Mouse (Mus musculus): ENCODE measurements around the gene Cct5. TPM values are rescaled to one million over a fixed set of nuclear protein-coding genes. Genes with fewer than 3 reads are reported as not detected.

The Cct5 gene
- polyA plus RNA-seq, 1 experiment from 2014 or later, result 454 TPM

DNA sequence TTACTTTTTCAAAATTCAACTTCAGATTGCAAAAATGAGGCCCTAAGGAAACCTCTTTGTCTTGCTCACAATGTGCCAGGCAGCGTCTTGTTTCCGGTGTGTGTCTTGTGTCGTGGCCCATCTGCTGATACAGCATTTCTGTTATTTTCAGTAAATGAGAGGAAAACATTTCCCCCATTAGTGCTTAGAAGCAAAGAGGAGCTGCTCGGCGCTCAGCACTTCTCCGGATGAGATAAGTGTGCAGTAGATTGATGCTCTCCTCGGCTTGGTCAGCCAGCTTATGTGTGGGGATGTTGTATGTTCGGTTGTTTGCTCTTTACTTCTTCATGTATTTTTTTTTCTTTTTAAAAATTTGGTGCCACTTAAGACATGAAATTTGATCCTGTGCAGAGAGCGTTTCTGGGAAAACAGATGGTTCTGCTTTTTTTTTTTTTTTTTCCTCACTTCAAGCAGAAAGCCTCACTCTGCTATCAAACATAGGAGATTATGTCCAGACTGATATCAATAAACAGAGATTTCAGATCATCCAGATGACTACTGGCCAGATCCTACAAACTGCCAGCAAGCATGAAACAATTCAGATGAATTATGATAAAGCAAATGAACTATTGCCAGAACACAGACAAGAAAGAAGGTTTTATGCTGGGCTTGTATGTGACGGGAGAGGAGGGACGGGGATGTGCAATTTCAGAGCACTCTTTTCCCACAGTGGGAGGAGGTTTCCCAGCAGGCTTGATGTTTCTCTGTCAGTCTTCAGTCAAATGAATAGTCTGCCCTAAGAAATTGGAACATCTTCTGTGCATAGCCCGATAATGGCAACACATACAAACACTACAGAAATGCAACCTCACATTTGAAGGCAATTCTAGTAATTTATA, 25.9 kb upstream of the Cct5 start:
- H3K27me3 ChIP-seq, result no peaks in the 10 kb centered on the region
- WGBS, result 19% methylated on average over 12 of the region's 12 CpGs
- 0 out of 2 replicates have a peak, but pooled peaks cover 5% of the 10 kb centered on the region for H3K36me3 ChIP-seq
- no peak overlapping the region for H3K4me2 ChIP-seq (replicated peaks)
- H3K9me3 ChIP-seq (replicated peaks), result no peaks in the 10 kb centered on the region
- ATAC-seq (ENCODE audit: insufficient number of reproducible peaks, low FRiP score, low TSS enrichment, low read depth), result no peak
- no peak overlapping the region for H3K9ac ChIP-seq
- H3K27ac ChIP-seq (replicated peaks), result no peak overlapping the region; the same call in 1 of the 2 replicates
- peaks cover 3% of the 10 kb centered on the region; the same call in 1 of the 2 replicates for H3K4me1 ChIP-seq
- no peak overlapping the region for H3K4me3 ChIP-seq (replicated peaks)

DNA sequence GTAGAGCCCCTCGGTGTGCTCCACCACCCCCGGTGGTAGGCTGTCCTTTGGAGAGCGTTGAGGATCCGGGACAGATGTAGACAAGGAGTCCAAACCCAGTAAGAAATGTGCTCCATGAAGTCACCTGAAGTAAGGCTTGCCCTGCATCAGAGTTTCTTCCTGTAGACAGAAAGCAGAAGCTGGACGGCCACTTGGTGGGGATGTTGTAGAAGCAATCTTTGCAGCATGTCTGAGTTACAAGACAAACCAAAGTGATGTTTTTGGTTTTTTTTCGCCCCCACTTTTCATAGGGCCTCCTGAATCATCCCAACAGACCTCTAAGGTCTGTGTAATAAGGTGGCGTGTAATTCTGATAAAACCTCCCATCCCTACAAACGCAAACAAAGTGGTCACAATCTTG, 17.9 kb upstream of the Cct5 start:
- no peak overlapping the region for H3K27ac ChIP-seq (replicated peaks)
- H3K9ac ChIP-seq, result no peak overlapping the region
- H3K36me3 ChIP-seq, result peaks cover 33% of the 10 kb centered on the region
- no peaks in the 10 kb centered on the region for H3K27me3 ChIP-seq
- 84% methylated on average over 8 of the region's 8 CpGs for WGBS
- no peaks in the 10 kb centered on the region for H3K4me1 ChIP-seq
- H3K4me3 ChIP-seq (replicated peaks), result no peak overlapping the region
- no peak for ATAC-seq (ENCODE audit: insufficient number of reproducible peaks, low FRiP score, low TSS enrichment, low read depth)
- no peak overlapping the region for H3K4me2 ChIP-seq (replicated peaks)
- no peaks in the 10 kb centered on the region for H3K9me3 ChIP-seq (replicated peaks)

DNA sequence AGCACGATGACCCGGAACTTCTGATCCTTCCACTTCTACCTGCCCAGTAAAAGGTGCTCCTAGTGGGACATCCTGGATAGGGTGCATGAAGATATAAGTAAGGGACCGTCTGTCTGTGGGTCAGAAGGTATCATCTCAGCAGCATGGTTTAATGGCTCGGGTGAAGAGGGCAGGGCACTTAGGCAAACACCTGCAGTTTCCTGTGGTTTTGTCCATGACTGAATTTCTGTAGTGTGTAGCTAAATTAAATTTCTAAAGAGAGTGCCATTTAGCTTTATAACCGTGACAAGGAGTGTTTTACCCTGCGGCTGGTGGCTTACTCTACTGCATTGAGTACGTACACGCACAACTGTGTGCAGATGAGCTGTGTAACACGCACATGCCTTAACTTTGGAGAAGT, 15.7 kb upstream of the Cct5 start:
- Histone ChIP-seq H3K9me3 (replicated peaks) (no peaks in the 10 kb centered on the region), H3K9ac (no peak overlapping the region), H3K36me3 (peaks cover 28% of the 10 kb centered on the region), H3K27me3 (no peaks in the 10 kb centered on the region), H3K4me3 (replicated peaks) (no peak overlapping the region), H3K4me2 (replicated peaks) (no peak overlapping the region), H3K4me1 (no peaks in the 10 kb centered on the region), H3K27ac (replicated peaks) (no peak overlapping the region)
- 84% methylated on average over 9 of the region's 9 CpGs for WGBS
- no peak for ATAC-seq (ENCODE audit: insufficient number of reproducible peaks, low FRiP score, low TSS enrichment, low read depth)

DNA sequence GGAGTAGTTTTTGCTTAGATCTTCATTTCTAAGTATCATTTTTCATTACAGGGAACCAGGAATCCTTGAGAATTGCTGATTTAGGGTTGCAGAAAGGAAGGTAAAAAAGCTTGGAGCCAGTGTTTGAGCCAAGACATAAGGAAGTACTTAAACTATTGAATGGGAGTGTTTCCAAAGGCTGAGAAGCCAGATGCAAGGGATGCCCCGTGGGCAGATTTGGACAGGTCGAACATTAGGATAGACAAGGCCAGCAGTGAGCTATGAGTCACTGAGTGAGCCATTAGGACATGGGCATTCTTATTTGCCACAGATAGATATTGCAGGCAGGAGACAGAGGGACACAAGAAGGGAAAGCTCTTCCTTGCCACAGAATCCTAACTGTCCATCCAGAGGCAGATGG, 13.1 kb upstream of the Cct5 start:
- Histone ChIP-seq H3K9ac (no peak overlapping the region), H3K27me3 (no peaks in the 10 kb centered on the region), H3K9me3 (replicated peaks) (no peaks in the 10 kb centered on the region), H3K4me3 (replicated peaks) (no peak overlapping the region), H3K4me2 (replicated peaks) (no peak overlapping the region), H3K27ac (replicated peaks) (no peak overlapping the region), H3K4me1 (peaks cover 6% of the 10 kb centered on the region; the same call in 1 of the 2 replicates), H3K36me3 (peaks cover 20% of the 10 kb centered on the region; the same call in 1 of the 2 replicates)
- WGBS, result 44% methylated on average over 2 of the region's 2 CpGs
- ATAC-seq (ENCODE audit: insufficient number of reproducible peaks, low FRiP score, low TSS enrichment, low read depth), result no peak

DNA sequence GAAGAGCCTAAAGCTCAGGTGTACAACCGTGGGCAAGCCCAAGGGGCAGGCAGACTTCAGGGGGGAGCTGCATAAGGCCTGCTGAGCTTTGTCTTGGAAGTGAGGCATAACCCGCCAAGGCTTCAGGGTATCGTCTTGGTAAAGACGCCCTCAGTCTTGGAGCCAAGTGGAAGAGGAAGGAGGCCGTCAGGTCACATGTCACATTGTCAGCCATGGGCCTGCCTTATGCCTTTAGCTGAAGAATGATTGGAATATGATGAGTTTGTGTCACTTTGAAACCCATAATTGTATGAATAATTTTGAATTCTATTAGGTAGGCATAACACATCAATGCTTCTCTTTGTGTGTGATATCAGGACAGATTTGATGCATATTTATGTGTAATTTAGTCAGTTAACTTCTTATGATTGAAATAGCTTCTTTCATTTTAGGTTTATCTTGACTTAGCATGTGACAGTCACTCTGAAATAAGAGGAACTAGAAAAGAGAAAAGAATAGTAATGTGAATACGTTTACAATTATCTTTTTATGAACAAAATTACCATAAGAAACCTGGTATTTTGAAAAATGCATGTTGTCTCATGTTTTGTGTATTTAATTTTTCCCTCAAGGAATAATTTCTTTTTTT, 12.3 kb upstream of the Cct5 start:
- 77% methylated on average over 6 of the region's 6 CpGs for WGBS
- no peaks in the 10 kb centered on the region for H3K9me3 ChIP-seq (replicated peaks)
- ATAC-seq (ENCODE audit: insufficient number of reproducible peaks, low FRiP score, low TSS enrichment, low read depth), result no peak
- H3K36me3 ChIP-seq, result peaks cover 13% of the 10 kb centered on the region; the same call in 1 of the 2 replicates
- H3K27me3 ChIP-seq, result no peaks in the 10 kb centered on the region
- no peak overlapping the region for H3K4me2 ChIP-seq (replicated peaks)
- H3K4me3 ChIP-seq (replicated peaks), result no peak overlapping the region
- H3K9ac ChIP-seq, result no peak overlapping the region
- H3K27ac ChIP-seq (replicated peaks), result no peak overlapping the region
- H3K4me1 ChIP-seq, result peaks cover 6% of the 10 kb centered on the region; the same call in 1 of the 2 replicates

DNA sequence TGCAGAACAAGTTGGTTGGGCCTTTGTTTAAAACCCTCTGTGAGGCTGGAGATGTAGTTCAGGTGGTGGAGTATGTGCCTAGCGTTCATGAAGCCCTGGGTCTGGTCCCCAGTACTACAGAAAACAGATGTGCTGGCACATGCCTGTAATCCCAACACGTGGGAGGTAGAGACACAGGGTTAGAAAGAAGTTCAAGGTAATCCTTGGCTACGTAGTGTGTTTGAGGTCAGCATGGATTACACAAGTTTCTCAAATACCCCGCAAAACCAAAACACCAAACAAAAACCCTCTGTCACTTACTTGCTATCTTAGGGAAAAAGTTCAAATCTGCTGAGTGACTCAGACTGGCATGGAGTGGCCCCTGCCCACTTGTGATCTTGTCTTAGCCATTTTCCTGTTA, 10.4 kb upstream of the Cct5 start:
- Histone ChIP-seq H3K9ac (no peak overlapping the region), H3K4me1 (peaks cover 6% of the 10 kb centered on the region; the same call in 1 of the 2 replicates), H3K4me2 (replicated peaks) (no peak overlapping the region), H3K4me3 (replicated peaks) (no peak overlapping the region), H3K27ac (replicated peaks) (no peak overlapping the region), H3K27me3 (no peaks in the 10 kb centered on the region), H3K9me3 (replicated peaks) (no peaks in the 10 kb centered on the region), H3K36me3 (0 out of 2 replicates have a peak, but pooled peaks cover 2% of the 10 kb centered on the region)
- WGBS, result 65% methylated on average over 4 of the region's 4 CpGs
- ATAC-seq (ENCODE audit: insufficient number of reproducible peaks, low FRiP score, low TSS enrichment, low read depth), result no peak

DNA sequence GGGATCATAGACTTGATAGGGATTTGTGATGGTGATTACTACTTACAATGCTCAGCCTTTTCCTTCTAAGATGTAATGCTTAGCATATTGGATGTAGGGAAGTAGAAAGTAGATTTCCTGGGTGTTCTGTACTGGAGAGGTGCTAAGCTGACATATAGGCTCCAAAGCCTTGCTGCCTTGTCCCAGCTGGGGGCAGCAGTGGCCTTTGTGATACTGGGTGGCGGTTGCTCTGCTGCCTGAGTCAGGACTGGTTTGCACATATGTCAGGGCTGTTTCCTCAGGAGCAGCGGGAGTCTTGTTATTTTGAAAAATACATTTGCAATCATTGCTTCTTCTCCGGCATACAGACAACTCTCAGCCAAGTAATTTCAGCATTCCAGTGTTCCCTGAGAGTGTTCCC, 9.4 kb upstream of the Cct5 start:
- no peak for ATAC-seq (ENCODE audit: insufficient number of reproducible peaks, low FRiP score, low TSS enrichment, low read depth)

DNA sequence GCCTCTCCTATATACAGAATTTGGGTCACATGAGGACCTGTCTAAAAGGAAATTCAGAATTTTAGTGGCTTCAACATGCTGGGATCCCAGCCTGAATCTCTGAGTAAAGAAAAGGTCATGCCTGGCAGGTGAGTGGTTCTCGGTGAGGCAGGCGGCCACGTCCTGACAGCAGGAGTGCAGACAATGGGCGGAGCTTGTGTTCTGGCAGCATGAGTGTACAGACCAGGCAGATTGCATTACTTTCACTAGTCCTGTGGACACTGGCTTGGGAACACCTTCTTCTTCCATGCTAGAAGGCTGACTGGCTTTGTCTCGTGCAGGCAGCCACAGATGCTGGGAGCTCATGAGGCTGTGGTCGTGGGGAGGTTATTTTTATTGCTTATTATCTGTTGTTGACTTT, 5.2 kb upstream of the Cct5 start:
- Histone ChIP-seq H3K9ac (no peak overlapping the region), H3K4me2 (replicated peaks) (no peak overlapping the region), H3K9me3 (replicated peaks) (no peaks in the 10 kb centered on the region), H3K4me3 (replicated peaks) (no peak overlapping the region), H3K4me1 (peaks cover 11% of the 10 kb centered on the region), H3K27ac (replicated peaks) (no peak overlapping the region), H3K36me3 (no peaks in the 10 kb centered on the region), H3K27me3 (no peaks in the 10 kb centered on the region)
- WGBS, result 61% methylated on average over 6 of the region's 6 CpGs
- ATAC-seq (ENCODE audit: insufficient number of reproducible peaks, low FRiP score, low TSS enrichment, low read depth), result no peak

More for the DNA sequence above, 9.4 kb upstream of the Cct5 start:
- H3K27me3 ChIP-seq, result no peaks in the 10 kb centered on the region
- H3K4me3 ChIP-seq (replicated peaks), result no peak overlapping the region
- no peak overlapping the region for H3K4me2 ChIP-seq (replicated peaks)
- H3K9me3 ChIP-seq (replicated peaks), result no peaks in the 10 kb centered on the region
- no peaks in the 10 kb centered on the region for H3K36me3 ChIP-seq
- WGBS, result 52% methylated on average over 3 of the region's 3 CpGs
- H3K27ac ChIP-seq (replicated peaks), result no peak overlapping the region
- no peak overlapping the region for H3K9ac ChIP-seq
- H3K4me1 ChIP-seq, result peaks cover 6% of the 10 kb centered on the region; the same call in 1 of the 2 replicates

DNA sequence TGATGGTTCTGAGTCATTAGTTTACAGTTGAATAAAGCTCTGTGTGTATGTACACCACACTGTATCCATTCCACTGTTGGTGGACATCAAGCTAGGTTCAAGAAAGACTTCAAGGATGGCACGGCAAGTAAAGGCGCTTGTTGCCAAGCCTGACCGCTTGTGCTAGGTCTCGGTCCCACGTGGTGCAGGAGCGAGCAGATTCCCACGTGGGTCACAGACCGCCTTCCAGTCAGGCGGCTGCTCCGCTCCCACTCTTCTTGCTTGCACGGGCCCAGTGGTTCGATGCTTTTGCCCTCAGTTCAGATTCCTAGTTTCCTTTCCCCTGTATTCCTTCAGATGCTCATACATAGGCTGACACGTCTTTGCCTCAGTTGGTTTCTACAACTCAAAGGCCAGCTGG, 1.5 kb upstream of the Cct5 start:
- no peak overlapping the region for H3K9ac ChIP-seq
- H3K4me2 ChIP-seq (replicated peaks), result peak overlapping the region; percentile 60
- H3K9me3 ChIP-seq (replicated peaks), result no peaks in the 10 kb centered on the region
- no peak for ATAC-seq (ENCODE audit: insufficient number of reproducible peaks, low FRiP score, low TSS enrichment, low read depth)
- peak overlapping the region; percentile 71; the same call in 1 of the 2 replicates for H3K4me3 ChIP-seq (replicated peaks)
- 84% methylated on average over 13 of the region's 13 CpGs for WGBS
- 0 out of 2 replicates have a peak, but pooled peaks cover 3% of the 10 kb centered on the region for H3K36me3 ChIP-seq
- no peaks in the 10 kb centered on the region for H3K27me3 ChIP-seq
- peaks cover 24% of the 10 kb centered on the region for H3K4me1 ChIP-seq
- H3K27ac ChIP-seq (replicated peaks), result no peak overlapping the region

DNA sequence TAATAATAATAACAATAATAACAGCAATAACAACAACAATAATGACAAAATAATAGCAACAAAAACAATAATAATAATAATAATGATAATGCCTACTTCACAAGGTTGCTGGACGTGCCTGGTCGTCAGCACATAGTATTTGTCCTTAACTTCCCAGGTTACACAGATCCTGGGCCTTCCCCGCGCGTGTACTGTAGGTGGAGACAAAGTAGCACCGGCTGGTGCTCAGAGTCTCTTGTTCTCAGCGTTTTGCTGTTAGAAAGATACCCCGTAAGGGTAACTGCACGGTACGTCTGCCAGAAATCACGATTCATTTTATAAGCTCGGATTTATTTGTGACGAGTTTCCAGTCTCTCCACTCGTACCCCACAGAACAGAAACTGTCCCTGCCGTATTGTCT, 822 bp upstream of the Cct5 start:
- H3K4me2 ChIP-seq (replicated peaks), result peak overlapping the region; percentile 60
- peak overlapping the region; percentile 96 for H3K27ac ChIP-seq (replicated peaks)
- H3K9ac ChIP-seq, result peak overlapping the region; percentile 85
- H3K9me3 ChIP-seq (replicated peaks), result no peaks in the 10 kb centered on the region
- H3K27me3 ChIP-seq, result no peaks in the 10 kb centered on the region
- 2% methylated on average over 15 of the region's 15 CpGs for WGBS
- H3K36me3 ChIP-seq, result peaks cover 8% of the 10 kb centered on the region; the same call in 1 of the 2 replicates
- ATAC-seq (ENCODE audit: insufficient number of reproducible peaks, low FRiP score, low TSS enrichment, low read depth), result peak; percentile 59; the same call in 1 of the 2 replicates
- peak overlapping the region; percentile 71 for H3K4me3 ChIP-seq (replicated peaks)
- peaks cover 24% of the 10 kb centered on the region for H3K4me1 ChIP-seq

DNA sequence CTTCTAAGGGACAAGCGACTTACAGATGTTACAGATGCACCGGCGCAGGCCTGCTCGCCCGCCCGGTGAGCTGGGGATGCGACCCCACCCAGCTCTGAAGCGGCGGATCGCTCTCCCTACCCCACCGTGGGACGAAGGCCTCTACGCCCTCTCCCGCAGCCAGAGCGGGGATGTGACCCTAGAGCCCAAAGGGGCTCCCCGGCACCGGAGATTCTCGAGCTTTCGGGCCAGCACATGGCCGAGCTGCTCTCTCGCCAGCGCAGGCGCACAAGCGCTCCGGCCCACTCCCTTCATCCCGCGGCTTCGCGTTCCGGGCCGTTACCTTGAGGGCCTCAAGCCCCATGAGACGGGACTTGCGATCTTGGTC, 342 bp downstream of the Cct5 start:
- ATAC-seq (ENCODE audit: insufficient number of reproducible peaks, low FRiP score, low TSS enrichment, low read depth), result peak; percentile 81
- H3K9ac ChIP-seq, result peak overlapping the region; percentile 77
- H3K4me2 ChIP-seq (replicated peaks), result peak overlapping the region; percentile 87
- under 1% methylated on average over 33 of the region's 33 CpGs for WGBS
- H3K9me3 ChIP-seq (replicated peaks), result no peaks in the 10 kb centered on the region
- peaks cover 24% of the 10 kb centered on the region for H3K4me1 ChIP-seq
- peak overlapping the region; percentile 96 for H3K27ac ChIP-seq (replicated peaks)
- peaks cover 17% of the 10 kb centered on the region for H3K36me3 ChIP-seq
- no peaks in the 10 kb centered on the region for H3K27me3 ChIP-seq
- H3K4me3 ChIP-seq (replicated peaks), result peak overlapping the region; percentile 71
